Mouse (Mus musculus): Measurements from ENCODE around the gene Adgrg3.
"Not testable (repeated sequence)": the region's sequence is repeated elsewhere in the genome, so short reads cannot be mapped to it uniquely, and the experiment has no call there.

The Adgrg3 gene

GRCm38 (mm10) chr8:95025421-95025820 lies 7.9 kb downstream of the Adgrg3 start:
- peak in 1 of 2 experiments; percentile 35 for DNase-seq

GRCm38 (mm10) chr8:95028391-95028790 lies 10.9 kb downstream of the Adgrg3 start:
- not testable (repeated sequence) for DNase-seq

GRCm38 (mm10) chr8:95037106-95037925 lies 19.8 kb downstream of the Adgrg3 start:
- peak; percentile 70 to 82 for DNase-seq

GRCm38 (mm10) chr8:95041883-95042784 lies 24.6 kb downstream of the Adgrg3 start:
- no peak for DNase-seq

GRCm38 (mm10) chr8:95044811-95045210 lies 27.3 kb downstream of the Adgrg3 start:
- no peak for DNase-seq

GRCm38 (mm10) chr8:95046982-95047381 lies 29.5 kb downstream of the Adgrg3 start:
- no peak for DNase-seq

- no peak for DNase-seq
Observed at GRCm38 (mm10) chr8:95047884-95048680, 30.6 kb downstream of the Adgrg3 start.

GRCm38 (mm10) chr8:95049636-95050035 lies 32.1 kb downstream of the Adgrg3 start:
- DNase-seq, result no peak

GRCm38 (mm10) chr8:95054438-95054837 lies 36.9 kb downstream of the Adgrg3 start:
- no peak for DNase-seq

- DNase-seq, result no peak
Observed at GRCm38 (mm10) chr8:95054927-95055510, 37.5 kb downstream of the Adgrg3 start, which contains the start of gene Drc7. TSS of gene Drc7 (plus strand) at chr8:95055103.

GRCm38 (mm10) chr8:95056414-95056813 lies 38.9 kb downstream of the Adgrg3 start:
- DNase-seq, result no peak

- DNase-seq, result no peak
Observed at GRCm38 (mm10) chr8:95058661-95059060, 41.2 kb downstream of the Adgrg3 start.

- DNase-seq, result no peak
Observed at GRCm38 (mm10) chr8:95059812-95060533, 42.5 kb downstream of the Adgrg3 start.

GRCm38 (mm10) chr8:95064531-95064930 lies 47.0 kb downstream of the Adgrg3 start:
- no peak for DNase-seq

- DNase-seq, result peak in 1 of 2 experiments; percentile 62
Observed at GRCm38 (mm10) chr8:95067582-95067981, 50.1 kb downstream of the Adgrg3 start.

- DNase-seq, result no peak
Observed at GRCm38 (mm10) chr8:95075504-95075903, 58.0 kb downstream of the Adgrg3 start.

GRCm38 (mm10) chr8:95076151-95076550 lies 58.7 kb downstream of the Adgrg3 start:
- no peak for DNase-seq

- no peak for DNase-seq
Observed at GRCm38 (mm10) chr8:95078055-95078454, 60.6 kb downstream of the Adgrg3 start.

- DNase-seq, result no peak
Observed at GRCm38 (mm10) chr8:95079305-95079704, 61.8 kb downstream of the Adgrg3 start.

GRCm38 (mm10) chr8:95080381-95081341 lies 63.2 kb downstream of the Adgrg3 start, which contains the start of gene Katnb1:
TSS of gene Katnb1 (plus strand) at chr8:95081186.
- peak; percentile 98 to 99 for DNase-seq
